Mouse (Mus musculus) liver, embryonic 16.5 days (tissue): ENCODE results near the gene Aox3. TPM values are rescaled to one million over a fixed set of nuclear protein-coding genes. Genes with fewer than 3 reads are reported as not detected.

Experiments used
- ATAC-seq: fragments of 200-750 bp; cut with Nextera tagmentation; 2 replicates; pipeline ENCODE4 v1.8.0; 2017; ENCODE audit warnings: low read depth, mild to moderate bottlenecking, moderate number of reproducible peaks, moderate library complexity
- H3K27ac ChIP-seq: fragments of 300-500 bp; sonication (generic); 2 replicates; pipeline ENCODE4 v1.5.1; 2014; ENCODE audit warnings: mild to moderate bottlenecking, low read length
- H3K27me3 ChIP-seq: fragments of 300-500 bp; sonication (generic); 2 replicates; pipeline ENCODE4 v1.6.1; 2014; ENCODE audit warnings: low read depth, low read length, mixed read lengths; ENCODE audit not compliant: control insufficient read depth, insufficient read depth
- H3K36me3 ChIP-seq: fragments of 300-500 bp; sonication (generic); 2 replicates; pipeline ENCODE4 v1.6.1; 2014; ENCODE audit warnings: mild to moderate bottlenecking; ENCODE audit not compliant: control insufficient read depth, insufficient read depth
- H3K4me1 ChIP-seq: fragments of 300-500 bp; sonication (generic); 2 replicates; pipeline ENCODE4 v1.6.1; 2014; ENCODE audit warnings: low read depth, low read length, mixed read lengths; ENCODE audit not compliant: control insufficient read depth
- H3K4me2 ChIP-seq: fragments of 300-500 bp; sonication (generic); 2 replicates; pipeline ENCODE4 v1.6.1; 2014; ENCODE audit warnings: low read depth, low read length, mixed read lengths
- H3K4me3 ChIP-seq: fragments of 300-500 bp; sonication (generic); 2 replicates; pipeline ENCODE4 v1.5.1; 2014; ENCODE audit warnings: low read depth, mild to moderate bottlenecking, low read length
- H3K9ac ChIP-seq: fragments of 300-500 bp; sonication (generic); 2 replicates; pipeline ENCODE4 v1.6.1; 2014; ENCODE audit warnings: low read depth, low read length
- H3K9me3 ChIP-seq: fragments of 300-500 bp; sonication (generic); replicated peaks from 2 replicates; pipeline ENCODE4 v1.6.1; 2016; ENCODE audit warnings: low read length; ENCODE audit not compliant: control insufficient read depth
- WGBS: fragments of 180-500 bp; shearing (Covaris S2); extraction: QIAGEN DNeasy Blood & Tissue Kit; methylation state at CpG from one replicate; pipeline ENCODE4 v1.1.7; 2014; ENCODE audit not compliant: insufficient replicate concordance; 5-methylcytosine and 5-hydroxymethylcytosine counted together
- polyA plus RNA-seq: library from polyadenylated mRNA; unstranded; fragments of >200 nt; fragmentation: Nextera tagmentation; extraction: Ambion mirVana; gene quantifications from 2 replicates; pipeline ENCODE4 v1.2.1, GENCODE M21; 2015

Aox3 gene
- polyA plus RNA-seq, 1 experiment from 2014 or later: 7.2 TPM

DNA sequence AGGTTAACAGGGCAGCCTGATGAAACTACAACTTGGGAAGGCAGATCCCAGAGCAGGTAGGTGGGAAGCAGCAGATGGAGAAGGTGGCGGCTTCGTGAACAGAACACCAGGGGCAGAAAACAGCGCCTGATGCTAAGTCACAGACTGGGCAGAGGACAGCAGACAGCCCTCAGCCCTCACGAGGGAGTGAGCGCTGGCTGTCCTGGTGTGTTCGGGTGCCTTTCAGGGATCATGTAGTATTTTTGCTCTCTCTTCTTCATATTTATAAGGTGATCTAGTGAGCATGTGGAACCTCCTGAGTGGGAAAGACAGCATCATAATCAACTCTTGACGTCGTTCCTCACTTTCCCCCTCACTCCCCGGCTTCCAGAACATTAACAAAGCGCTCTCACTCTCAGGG, 33.1 kb downstream of the Aox3 start:
- no peaks in the 10 kb centered on the region for H3K4me1 ChIP-seq
- H3K27me3 ChIP-seq: no peaks in the 10 kb centered on the region
- H3K36me3 ChIP-seq: no peaks in the 10 kb centered on the region
- no peak overlapping the region for H3K4me3 ChIP-seq
- no peak overlapping the region for H3K9ac ChIP-seq
- no peak overlapping the region for H3K4me2 ChIP-seq
- 71% methylated on average over 10 of the region's 10 CpGs for WGBS
- no peak for ATAC-seq
- H3K9me3 ChIP-seq: no peaks in the 10 kb centered on the region
- H3K27ac ChIP-seq: no peak overlapping the region

DNA sequence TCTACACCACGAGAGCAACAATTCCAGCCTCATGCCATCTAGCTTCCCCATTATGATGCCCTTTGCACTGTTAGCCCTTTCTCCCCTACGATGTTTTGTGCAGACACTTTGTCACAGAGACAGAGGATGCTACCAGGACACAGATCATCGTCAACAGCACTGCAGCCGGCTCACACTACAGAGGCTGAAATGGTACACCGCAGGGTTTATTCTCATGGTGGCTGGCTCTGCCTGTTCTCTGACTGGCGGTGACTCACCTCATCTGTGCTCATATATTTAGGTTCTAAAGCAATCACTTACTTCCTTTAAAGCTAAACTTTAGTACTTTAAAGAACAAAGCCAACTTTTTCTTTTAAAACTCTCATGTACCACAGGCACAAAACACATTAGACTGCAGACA, 34.8 kb downstream of the Aox3 start:
- WGBS: 57% methylated on average over 6 of the region's 6 CpGs
- Histone ChIP-seq H3K4me3 (no peak overlapping the region), H3K4me2 (no peak overlapping the region), H3K9me3 (no peaks in the 10 kb centered on the region), H3K36me3 (no peaks in the 10 kb centered on the region), H3K4me1 (no peaks in the 10 kb centered on the region), H3K27me3 (no peaks in the 10 kb centered on the region), H3K27ac (no peak overlapping the region), H3K9ac (no peak overlapping the region)
- ATAC-seq: no peak

DNA sequence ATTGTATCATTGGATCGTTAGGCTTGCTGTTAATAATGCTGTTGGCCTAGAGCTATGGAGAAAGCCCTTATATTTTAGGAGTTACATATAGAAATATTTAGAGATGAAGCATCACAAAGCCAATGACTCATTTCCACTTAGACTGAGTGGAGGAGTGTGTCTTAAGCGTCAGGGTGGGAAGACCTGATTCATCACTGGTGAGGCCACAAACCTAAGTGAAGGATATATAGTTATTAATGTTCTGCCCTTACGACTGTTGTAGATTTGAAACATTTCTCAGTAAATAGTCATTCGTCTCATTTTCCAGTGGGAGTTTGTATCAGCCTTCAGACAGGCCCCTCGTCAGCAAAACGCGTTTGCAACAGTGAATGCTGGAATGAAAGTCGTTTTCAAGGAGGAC, 39.3 kb downstream of the Aox3 start:
- H3K4me2 ChIP-seq: no peak overlapping the region
- no peaks in the 10 kb centered on the region for H3K9me3 ChIP-seq
- H3K27me3 ChIP-seq: no peaks in the 10 kb centered on the region
- no peak overlapping the region for H3K27ac ChIP-seq
- no peak overlapping the region for H3K9ac ChIP-seq
- no peaks in the 10 kb centered on the region for H3K4me1 ChIP-seq
- H3K36me3 ChIP-seq: no peaks in the 10 kb centered on the region
- no peak for ATAC-seq
- WGBS: 60% methylated on average over 8 of the region's 8 CpGs
- no peak overlapping the region for H3K4me3 ChIP-seq

DNA sequence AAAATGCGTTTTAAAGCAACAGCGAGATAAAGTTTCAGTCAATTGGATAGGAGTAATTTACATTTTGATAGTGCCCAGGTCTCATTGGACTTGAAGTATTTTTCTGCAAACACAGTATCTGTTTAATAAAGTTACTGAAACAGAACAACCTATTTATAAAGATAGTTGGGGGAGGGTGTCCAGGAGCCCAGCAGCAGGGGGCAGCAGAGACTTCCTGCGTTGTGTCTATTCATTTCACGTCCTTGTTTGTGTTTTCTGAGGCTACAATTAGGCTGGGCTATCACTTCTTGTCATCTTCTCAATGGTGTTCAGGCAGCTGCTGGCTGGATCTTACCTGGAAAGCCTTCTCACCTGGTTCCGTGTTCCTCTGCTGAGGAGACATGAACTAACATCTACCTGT, 43.8 kb downstream of the Aox3 start:
- Histone ChIP-seq H3K9ac (no peak overlapping the region), H3K36me3 (no peaks in the 10 kb centered on the region), H3K27me3 (no peaks in the 10 kb centered on the region), H3K4me2 (no peak overlapping the region), H3K4me3 (no peak overlapping the region), H3K27ac (no peak overlapping the region), H3K9me3 (no peaks in the 10 kb centered on the region), H3K4me1 (no peaks in the 10 kb centered on the region)
- WGBS: 46% methylated on average over 5 of the region's 5 CpGs
- no peak for ATAC-seq

DNA sequence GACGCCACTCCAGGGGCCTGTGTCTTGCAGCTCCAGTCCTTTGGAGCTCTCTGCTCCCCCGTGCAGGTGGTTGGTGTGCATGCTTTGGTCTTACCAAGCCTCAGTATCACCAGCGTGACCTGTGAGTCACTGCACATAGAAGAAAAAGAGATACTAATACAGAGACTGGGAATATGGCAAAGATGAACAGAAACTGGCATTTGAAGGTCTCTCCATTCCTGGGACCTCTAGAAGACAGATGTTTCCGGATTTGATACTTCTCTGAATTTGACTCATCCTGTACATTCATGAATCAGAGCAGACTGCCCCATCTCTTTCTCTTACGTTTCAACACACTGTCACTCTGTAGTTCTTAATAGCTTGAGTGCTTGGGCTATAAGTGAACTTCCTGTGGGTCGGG, 57.0 kb downstream of the Aox3 start:
- Histone ChIP-seq H3K4me3 (no peak overlapping the region), H3K27ac (no peak overlapping the region), H3K9me3 (no peaks in the 10 kb centered on the region), H3K4me1 (no peaks in the 10 kb centered on the region), H3K9ac (no peak overlapping the region), H3K4me2 (no peak overlapping the region), H3K27me3 (no peaks in the 10 kb centered on the region), H3K36me3 (no peaks in the 10 kb centered on the region)
- no peak for ATAC-seq
- 45% methylated on average over 6 of the region's 6 CpGs for WGBS

DNA sequence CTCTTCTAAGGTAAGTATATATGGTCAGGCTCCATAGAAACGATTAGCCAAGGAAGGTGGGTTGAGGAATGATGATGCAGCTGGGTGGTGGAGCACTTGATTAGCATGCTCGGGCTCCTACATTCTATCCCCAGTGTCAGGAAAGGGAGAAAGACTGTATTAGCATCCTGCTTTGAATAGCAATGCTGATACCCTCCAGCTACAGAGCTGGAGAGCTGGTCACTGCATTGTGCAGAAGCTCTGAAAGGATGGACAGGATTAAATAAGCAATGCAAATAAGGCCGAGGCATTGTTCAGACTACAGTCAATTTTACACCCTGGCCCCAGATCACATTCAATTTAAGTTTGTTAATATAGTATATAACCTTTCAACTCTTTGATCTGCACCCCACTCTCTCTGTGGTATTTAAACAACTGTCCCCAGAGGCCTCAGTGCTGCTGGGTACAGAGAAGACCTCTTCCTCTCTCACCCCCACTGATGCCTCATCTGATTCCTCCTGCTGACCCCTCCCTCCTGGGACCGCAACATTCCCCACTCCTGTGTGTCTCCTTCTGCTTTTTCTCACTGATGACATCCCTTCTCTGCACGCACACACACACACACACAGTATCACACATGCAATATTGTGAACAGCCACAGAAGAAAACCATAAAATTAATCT, 75.7 kb downstream of the Aox3 start:
- WGBS: 41% methylated on average over 5 of the region's 5 CpGs
- Histone ChIP-seq H3K9ac (no peak overlapping the region), H3K4me2 (no peak overlapping the region), H3K4me1 (no peaks in the 10 kb centered on the region), H3K27ac (no peak overlapping the region), H3K4me3 (no peak overlapping the region), H3K36me3 (no peaks in the 10 kb centered on the region), H3K27me3 (no peaks in the 10 kb centered on the region), H3K9me3 (no peaks in the 10 kb centered on the region)
- no peak for ATAC-seq

DNA sequence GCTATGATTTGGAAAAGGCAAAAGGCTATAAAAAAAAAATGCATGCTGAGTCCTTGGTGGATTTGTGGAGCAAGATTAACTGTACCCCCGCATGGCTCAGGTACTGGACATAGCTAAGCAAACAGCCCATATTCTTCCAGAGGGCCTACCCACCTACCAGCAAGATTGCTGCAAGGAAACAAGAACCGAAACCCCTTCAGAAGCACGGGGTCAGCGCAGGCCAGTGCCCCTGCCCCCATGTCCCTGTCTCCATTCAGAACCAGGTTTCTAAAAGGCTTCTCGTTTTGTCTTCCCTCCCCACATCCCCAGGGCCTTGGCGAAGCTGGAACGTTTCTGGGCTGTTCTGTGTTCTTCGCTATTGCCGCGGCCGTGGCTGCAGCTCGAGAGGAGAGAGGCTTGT, 81.4 kb downstream of the Aox3 start:
- ATAC-seq: no peak
- Histone ChIP-seq H3K4me3 (no peak overlapping the region), H3K36me3 (no peaks in the 10 kb centered on the region), H3K9ac (no peak overlapping the region), H3K9me3 (no peaks in the 10 kb centered on the region), H3K4me2 (no peak overlapping the region), H3K27me3 (no peaks in the 10 kb centered on the region), H3K27ac (no peak overlapping the region), H3K4me1 (no peaks in the 10 kb centered on the region)
- 73% methylated on average over 12 of the region's 12 CpGs for WGBS

DNA sequence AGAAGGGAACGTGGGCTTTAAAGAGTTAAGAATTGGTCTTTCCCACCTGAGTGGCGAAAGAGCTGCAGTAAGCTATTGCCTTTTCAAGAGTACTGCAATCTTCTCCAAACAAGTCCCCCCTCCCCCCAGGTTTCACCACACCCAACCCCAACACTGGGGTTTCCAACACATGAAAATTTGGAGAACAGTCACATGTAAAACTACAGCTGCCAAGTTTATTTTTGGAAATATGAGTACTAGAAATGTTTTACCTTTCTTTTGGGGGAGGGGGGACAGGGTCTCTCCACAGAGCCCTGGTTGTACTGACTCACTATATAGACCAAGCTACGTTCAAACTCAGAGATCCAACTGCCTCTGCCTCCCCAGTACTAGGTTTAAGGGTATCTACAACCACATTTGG, 82.1 kb downstream of the Aox3 start:
- H3K4me1 ChIP-seq: no peaks in the 10 kb centered on the region
- H3K4me2 ChIP-seq: no peak overlapping the region
- 51% methylated on average over 3 of the region's 3 CpGs for WGBS
- H3K36me3 ChIP-seq: no peaks in the 10 kb centered on the region
- H3K27ac ChIP-seq: no peak overlapping the region
- no peak overlapping the region for H3K4me3 ChIP-seq
- H3K9ac ChIP-seq: no peak overlapping the region
- H3K27me3 ChIP-seq: no peaks in the 10 kb centered on the region
- no peaks in the 10 kb centered on the region for H3K9me3 ChIP-seq
- no peak for ATAC-seq

DNA sequence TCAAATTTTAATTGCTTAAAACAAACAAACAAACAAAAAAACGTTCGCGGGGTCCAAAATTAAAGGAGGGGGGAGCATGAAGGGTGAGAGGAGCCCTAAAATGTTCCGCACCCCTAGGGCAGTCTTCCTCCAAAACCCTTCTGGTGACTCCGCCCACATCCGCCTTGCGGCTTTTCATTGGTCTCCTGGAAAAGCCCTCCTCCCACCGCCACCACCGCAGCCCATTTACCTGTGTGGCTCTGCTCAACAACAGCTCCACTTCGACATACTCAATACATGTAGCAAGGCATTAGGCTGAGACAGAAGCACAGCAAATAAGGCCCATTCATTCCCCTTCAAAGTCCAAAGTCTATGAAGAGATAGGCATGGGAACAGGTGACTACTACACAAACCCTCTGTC, 82.6 kb downstream of the Aox3 start:
- Histone ChIP-seq H3K27me3 (no peaks in the 10 kb centered on the region), H3K9me3 (no peaks in the 10 kb centered on the region), H3K9ac (no peak overlapping the region), H3K4me1 (no peaks in the 10 kb centered on the region), H3K27ac (no peak overlapping the region), H3K36me3 (no peaks in the 10 kb centered on the region), H3K4me2 (no peak overlapping the region), H3K4me3 (no peak overlapping the region)
- ATAC-seq: no peak
- 10% methylated on average over 10 of the region's 10 CpGs for WGBS
